Mouse (Mus musculus): Measurements from ENCODE around the gene Dusp14. TPM values are rescaled to one million over a fixed set of nuclear protein-coding genes. Genes with fewer than 3 reads are reported as not detected.

Dusp14 gene
- not detected for total RNA-seq (2023)

GRCm38 (mm10) chr11:84069034-84069370 is at the start of gene Dusp14:
Gene Dusp14, minus strand, starts transcription at chr11:84069261.

Other genes with a start within 250 kb of the Dusp14 start
- gene Hnf1b, start 219.2 kb downstream of the Dusp14 start, total RNA-seq (2023), result not detected
- gene Ddx52, start 127.2 kb downstream of the Dusp14 start, total RNA-seq (2023), result 34.6 TPM
- 78.5 TPM for gene Synrg, start 104.8 kb downstream of the Dusp14 start, total RNA-seq (2023)
- 9.0 TPM for gene Tada2a, start 60.3 kb upstream of the Dusp14 start, total RNA-seq (2023)
- gene Acaca, start 60.4 kb upstream of the Dusp14 start, total RNA-seq (2023), result 37.6 TPM
- not detected for gene Gm11437, start 98.2 kb upstream of the Dusp14 start, total RNA-seq (2023)

Data from CD4-positive naive resting alpha-beta T cell, adult 57 days (primary cell).